Mouse (Mus musculus): Measurements from ENCODE around the gene Cluh.

DNA sequence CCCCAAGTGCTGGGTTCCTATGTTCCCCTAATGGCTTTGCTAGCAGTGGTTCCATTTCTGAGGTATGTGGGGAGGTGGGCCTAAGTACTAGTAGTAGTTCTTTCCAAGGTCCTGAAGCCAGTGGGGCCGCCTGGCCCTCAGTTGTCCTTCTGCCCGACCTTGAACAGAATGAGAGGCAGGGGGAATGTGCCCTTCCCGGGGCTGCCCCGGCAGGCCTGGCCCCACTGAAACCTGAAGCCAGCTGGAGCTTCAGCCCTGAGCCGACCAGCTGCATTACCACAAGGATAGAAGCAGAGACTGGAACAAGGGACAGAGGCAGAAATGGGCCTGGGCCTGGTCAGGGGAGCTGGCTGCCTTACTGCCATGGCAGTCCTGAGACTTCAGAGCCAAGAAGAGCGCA is 4.1 kb downstream of the Cluh start:
- TF ChIP-seq CTCF (IDR thresholded peaks at IDR 0.05; ENCODE audit: insufficient read depth, low read depth, low read length) (no peak), POLR2A (IDR thresholded peaks at IDR 0.05; ENCODE audit: insufficient read depth, low read depth, low read length) (no peak)

Data from olfactory bulb, adult 2 months (tissue).